Mouse (Mus musculus) mouse embryonic stem cell (cell line): ENCODE measurements around the gene Brd7.

Source experiments
- in situ Hi-C, 2 experiments: fragments of 300-500 bp; cut with MboI; formaldehyde crosslinking; loops; 1 replicate in 1 of 2; 3 replicates in 1 of 2; pipeline ENCODE4 v1.14.3; 2019 to 2020; ENCODE audit warnings: low sequenced_read_pairs in 2 of 2, low pct_unique_long_range_greater_than_20kb in 1 of 2, mixed read lengths in 1 of 2; ENCODE audit not compliant: unreplicated experiment in 1 of 2

The Brd7 gene

DNA sequence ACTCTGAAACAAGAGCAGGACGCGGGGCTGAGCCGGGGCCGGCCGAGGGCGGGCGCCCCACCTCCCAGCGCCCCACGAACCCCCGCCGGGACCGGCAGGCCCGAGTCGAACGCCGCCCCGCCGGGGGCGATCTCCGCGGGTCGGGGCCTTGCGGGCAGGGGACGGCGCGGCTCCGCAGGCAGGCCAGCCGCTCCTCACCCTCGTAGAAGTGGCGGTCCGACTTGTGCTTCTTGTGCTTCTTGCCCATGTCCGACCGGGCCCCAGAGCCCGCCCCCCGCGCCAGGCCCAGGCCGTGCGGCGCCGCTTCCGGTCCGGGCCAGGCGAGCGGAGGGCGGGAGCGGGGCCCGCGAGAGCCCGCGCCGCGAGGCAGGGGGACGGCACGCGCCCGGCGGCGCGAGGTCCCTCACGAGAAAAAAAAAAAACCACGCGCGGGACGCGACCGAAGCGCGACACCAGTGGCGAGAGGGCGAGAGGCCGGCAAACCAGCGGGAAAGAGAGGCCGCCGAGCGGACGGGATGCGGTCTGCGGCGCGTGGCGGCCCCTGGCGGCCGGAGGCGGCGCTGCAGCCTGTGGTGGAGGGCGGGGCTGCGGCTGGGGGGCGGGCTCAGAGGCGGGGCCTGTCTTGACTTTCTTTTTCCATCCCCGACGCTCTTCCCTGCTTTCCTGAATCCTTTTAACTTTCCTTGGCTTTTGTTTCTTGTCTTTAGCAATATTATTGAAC is at the start of gene Brd7:
Gene Brd7 (minus strand): TSS at position 487 of the 721 bp plus-strand sequence.
- in situ Hi-C loops = no loop called here

- in situ Hi-C loops = no loop called here
Observed at GRCm38 (mm10) chr8:88411461-88411860, 49.5 kb upstream of the Brd7 start.

DNA sequence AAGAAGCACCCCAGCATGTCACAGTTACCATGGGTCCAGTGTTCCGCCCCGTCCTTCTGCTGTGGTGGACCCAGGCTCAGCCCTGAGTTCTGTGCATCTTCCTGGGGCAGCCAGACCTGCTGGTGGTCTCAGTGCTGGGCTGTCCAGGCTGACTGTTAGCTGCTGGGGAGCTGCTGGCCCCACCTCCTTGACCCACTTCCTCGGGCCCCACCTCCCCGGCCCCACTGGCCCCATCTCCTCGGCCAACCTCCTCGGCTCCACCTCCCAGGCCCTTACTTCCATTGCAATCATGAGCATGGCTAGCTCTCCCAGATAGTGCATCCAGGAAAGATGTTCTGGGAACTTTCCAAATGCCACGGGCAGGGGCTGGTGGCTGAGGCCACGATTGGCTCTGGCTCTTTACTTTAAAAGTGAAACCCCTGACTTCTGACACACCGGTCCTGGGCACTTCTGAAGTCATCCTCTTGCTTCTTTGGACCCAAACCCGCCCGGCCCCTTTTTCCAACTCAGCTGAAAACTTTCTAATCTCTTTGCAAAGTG is 47.5 kb upstream of the Brd7 start:
- in situ Hi-C loops = no loop called here

DNA sequence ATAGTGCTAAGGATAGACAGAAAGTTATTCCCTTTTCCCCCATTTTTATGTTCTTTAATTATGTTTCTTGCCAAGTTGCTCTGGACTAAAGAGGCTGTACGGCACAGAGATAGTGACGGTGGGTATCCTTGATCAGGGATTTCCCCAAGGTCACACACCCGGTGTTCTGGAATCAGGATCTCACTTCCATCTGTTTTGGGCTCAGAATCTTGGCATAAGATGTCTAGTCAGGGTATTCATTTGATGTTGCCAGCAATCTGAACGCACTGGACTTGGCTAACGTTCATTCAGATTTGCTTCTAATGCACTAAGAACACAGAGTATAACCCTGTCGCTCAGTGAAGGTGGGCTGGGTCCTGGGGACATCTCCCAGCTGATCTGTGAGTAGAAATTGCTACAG is 45.7 kb upstream of the Brd7 start:
- in situ Hi-C loops = no loop called here

DNA sequence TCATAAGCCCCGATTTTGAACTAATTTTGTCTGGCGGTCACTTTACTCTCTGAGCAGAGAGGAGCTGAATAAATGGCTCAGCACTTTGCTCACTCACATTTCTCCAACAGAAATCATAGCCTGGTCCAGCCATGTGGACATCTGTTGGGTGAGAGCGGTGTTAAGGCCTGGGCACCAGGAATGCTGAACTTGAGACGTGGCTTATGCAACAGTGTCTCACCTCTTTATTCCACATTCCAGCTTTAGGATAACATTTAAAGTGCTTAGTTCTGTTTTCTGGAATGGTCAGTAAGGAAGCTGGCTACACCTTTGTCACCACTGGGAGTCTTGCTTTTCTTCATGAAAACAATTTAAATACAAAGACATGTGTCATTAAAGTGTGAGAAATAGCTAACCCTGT is 36.1 kb upstream of the Brd7 start:
- in situ Hi-C loops = no loop called here

- in situ Hi-C loops = no loop called here
Observed at GRCm38 (mm10) chr8:88393298-88393697, 31.3 kb upstream of the Brd7 start.

DNA sequence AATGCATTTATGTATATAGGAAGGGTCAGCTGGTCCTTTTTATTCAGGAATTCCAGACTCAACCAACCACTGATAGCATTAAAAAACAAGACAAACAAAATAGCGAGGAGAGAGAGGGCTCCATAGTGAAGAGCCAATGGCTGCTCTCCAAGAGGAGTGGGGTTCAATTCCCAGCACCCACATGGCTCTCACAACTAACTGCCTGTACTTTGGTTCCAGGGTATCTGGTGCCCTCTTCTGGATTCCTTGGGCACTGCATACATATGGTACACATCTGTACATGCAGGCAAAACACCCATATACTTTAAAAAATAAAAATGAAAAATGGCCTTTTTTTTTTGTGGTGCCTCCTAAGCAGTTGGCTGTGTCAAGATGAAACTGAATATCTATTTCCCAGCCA is 28.8 kb upstream of the Brd7 start:
- in situ Hi-C loops = no loop called here

DNA sequence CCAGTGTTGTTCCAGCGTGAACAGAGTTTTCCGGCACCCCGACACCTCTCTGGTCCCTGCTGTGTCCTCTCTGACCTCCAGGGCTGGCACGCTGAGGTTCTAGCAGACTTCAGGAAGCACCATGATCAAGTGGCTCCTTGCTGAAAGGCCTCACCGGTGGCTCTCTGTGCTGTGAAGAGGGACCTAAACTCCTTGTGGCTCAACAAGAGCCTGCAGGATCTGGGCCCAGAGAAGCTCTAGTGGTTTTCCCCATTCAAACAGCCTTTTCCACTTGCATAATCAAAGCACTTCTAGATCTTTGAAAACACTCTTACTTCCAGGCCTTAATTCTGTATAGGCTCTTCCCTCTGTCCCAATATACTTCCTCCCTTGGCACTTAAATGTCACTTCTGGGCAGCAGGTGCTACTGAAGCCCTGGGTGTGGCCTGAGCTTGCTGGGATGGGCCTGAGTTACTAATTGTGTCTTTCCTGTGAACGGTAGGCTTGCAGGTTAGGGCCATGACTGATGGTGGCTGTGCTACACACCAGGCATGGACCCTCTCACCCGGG is 26.8 kb upstream of the Brd7 start:
- in situ Hi-C loops = no loop called here

- in situ Hi-C loops = no loop called here
Observed at GRCm38 (mm10) chr8:88387874-88388273, 25.9 kb upstream of the Brd7 start.

- in situ Hi-C loops = no loop called here
Observed at GRCm38 (mm10) chr8:88383164-88383556, 21.2 kb upstream of the Brd7 start.

GRCm38 (mm10) chr8:88382311-88383163 is 20.5 kb upstream of the Brd7 start:
- in situ Hi-C loops = no loop called here

- in situ Hi-C loops = no loop called here
Observed at GRCm38 (mm10) chr8:88380497-88380896, 18.5 kb upstream of the Brd7 start.

- in situ Hi-C loops = no loop called here
Observed at GRCm38 (mm10) chr8:88376836-88377582, 15.0 kb upstream of the Brd7 start.

- in situ Hi-C loops = no loop called here
Observed at GRCm38 (mm10) chr8:88371522-88371921, 9.5 kb upstream of the Brd7 start.

DNA sequence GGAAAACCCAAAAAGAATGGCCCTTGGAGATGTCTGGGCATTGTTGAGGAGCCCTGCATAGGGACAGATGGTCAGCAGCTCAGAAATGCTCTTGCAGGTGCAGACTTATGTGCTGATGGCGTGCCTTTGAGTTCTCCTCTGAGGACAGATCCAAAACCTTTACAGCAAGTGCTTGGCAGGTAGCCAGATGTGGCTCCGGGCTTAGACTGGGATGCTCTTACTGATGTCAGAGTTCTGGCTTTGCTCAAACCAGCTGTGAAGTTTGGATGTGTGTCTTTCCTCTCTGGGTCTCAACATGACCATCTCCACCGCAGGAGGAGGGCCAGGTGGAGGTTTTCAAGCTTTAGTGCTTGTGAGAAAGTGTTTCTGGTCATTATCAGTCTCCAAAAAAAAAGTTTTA is 7.8 kb upstream of the Brd7 start:
- in situ Hi-C loops = no loop called here

DNA sequence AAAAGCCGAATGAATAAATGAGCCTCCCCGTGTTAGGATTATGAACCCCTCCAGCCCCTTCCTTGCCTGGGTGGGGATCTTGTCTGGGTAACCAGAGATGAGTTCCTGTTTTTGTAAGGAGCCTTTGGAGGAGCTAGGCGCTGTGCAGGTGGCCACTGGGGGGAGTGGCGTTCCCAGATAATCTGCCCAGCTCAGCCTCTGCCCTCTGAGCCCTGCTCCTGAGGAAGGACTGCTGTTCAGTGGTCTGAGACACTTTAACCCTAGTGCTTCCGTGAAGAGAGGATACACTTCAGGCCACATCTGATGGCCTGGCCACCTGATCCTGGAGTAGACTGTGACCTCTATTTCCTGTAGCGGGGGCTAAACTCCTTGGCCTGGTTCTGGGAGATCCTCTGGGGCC is 7.2 kb upstream of the Brd7 start:
- in situ Hi-C loops = no loop called here

DNA sequence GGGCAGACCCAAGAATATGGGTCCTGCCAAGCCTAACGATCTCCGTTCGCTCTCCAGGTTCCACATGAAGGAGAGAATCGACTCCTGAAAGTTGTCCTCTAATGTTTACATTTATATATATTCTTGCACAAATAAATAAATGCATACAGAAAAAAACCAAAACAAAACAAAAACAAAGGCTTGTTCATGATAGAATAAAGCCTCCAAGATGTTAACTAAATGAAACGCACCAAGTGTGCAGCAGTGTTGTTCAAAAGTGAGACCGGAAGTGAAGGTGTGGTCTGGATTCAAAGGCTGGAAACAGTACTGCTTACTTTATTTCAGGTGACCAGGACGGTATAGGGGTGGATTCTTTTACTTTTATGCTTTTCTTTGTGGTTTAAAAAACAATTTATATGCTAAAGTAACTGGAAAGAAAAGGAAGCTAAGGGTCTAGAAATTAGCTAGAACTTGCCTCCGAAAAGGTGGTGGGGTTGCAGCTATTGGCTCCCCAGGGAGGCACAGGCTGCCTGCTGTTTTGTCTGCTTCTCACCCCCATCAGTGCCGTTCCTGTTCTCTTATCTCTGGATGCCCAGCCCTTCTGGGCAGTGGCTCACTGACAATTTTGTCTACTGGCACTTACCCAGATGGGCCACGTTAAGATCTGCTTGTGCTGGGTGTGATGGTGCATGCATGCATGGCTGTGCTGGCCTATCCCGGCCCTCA is 604 bp upstream of the Brd7 start:
- in situ Hi-C loops = no loop called here

GRCm38 (mm10) chr8:88361044-88361707 is 818 bp downstream of the Brd7 start:
- in situ Hi-C loops = no loop called here
